Mouse (Mus musculus): ENCODE data around the gene Fabp3. TPM values are rescaled to one million over a fixed set of nuclear protein-coding genes. Genes with fewer than 3 reads are reported as not detected.

The Fabp3 gene
- polyA plus RNA-seq, 1 experiment from 2014 or later, result 5.1 TPM

DNA sequence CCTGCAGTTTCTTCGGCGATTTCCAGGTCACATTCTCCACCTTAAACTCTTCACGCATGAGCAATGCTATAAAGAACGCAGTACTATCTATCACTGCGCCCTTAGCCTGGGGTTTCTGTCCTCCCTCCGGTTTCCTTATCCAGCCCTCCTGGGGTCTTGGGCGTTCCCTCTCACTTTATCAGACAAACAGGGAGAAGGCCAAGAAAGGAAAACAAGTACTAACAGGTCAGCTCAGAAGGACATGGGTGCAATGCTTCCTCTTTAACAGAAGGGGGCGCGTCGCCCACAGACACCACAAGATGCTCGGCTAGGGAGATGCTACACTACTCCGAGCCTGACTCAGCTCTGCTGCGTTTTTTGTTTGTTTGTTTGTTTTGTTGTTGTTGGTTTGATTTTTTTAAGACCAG is 11.3 kb upstream of the Fabp3 start:
- 24% methylated on average over 13 of the region's 13 CpGs for WGBS
- Histone ChIP-seq H3K9ac (replicated peaks; ENCODE audit: low read depth, low read length) (no peak overlapping the region), H3K4me1 (ENCODE audit: control insufficient read depth, insufficient read depth, low read length) (0 out of 2 replicates have a peak, but pooled peaks cover 2% of the 10 kb centered on the region), H3K9me3 (ENCODE audit: control insufficient read depth, low read depth, low read length) (no peaks in the 10 kb centered on the region), H3K4me3 (ENCODE audit: low read depth, low read length) (no peak overlapping the region), H3K4me2 (replicated peaks; ENCODE audit: low read depth, low read length) (no peak overlapping the region), H3K27ac (ENCODE audit: low read length) (no peak overlapping the region), H3K36me3 (ENCODE audit: control insufficient read depth, insufficient read depth, low read length) (no peaks in the 10 kb centered on the region), H3K27me3 (ENCODE audit: control insufficient read depth, insufficient read depth, low read length) (no peaks in the 10 kb centered on the region)
- peak; percentile 53; the same call in 1 of the 2 replicates for ATAC-seq (ENCODE audit: insufficient number of reproducible peaks, insufficient read depth, low FRiP score, low read depth)

DNA sequence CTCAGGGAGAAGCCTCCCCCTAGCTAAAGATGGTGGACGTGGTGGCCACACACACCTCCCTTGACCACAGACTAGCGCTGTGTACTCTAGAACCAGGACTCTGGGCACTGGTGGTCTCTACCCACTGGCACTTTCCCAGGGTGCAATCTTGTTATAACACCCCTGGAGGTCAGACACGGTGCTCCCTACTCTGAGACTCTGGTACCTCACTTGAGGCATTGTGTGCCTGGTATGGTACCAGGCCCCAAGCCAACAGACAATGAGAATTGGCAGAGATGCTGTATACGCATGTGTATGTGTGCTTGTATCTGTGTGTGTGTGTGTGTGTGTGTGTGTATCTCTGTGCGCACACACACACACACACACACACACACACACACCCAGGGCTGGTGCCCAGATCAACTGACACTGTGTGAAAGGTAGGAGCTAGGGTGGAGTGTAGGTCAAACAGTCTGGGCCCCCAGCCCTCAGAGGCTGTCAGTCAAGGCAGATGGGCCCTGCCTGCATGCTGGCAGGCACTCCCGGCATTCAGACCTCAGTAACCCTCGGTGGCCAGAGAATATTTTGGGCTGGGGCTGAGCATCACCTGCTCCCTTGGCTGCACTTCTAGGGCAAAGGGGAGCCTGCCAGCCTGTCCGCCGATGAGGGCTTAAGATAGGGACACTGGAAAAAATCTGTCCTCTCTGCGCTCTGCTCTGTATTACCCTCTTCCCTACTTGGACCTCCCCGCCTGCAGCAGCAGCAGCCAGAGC is 9.3 kb upstream of the Fabp3 start:
- no peaks in the 10 kb centered on the region for H3K9me3 ChIP-seq (ENCODE audit: control insufficient read depth, low read depth, low read length)
- H3K4me1 ChIP-seq (ENCODE audit: control insufficient read depth, insufficient read depth, low read length), result 0 out of 2 replicates have a peak, but pooled peaks cover 2% of the 10 kb centered on the region
- H3K27ac ChIP-seq (ENCODE audit: low read length), result no peak overlapping the region
- H3K4me3 ChIP-seq (ENCODE audit: low read depth, low read length), result no peak overlapping the region
- no peak for ATAC-seq (ENCODE audit: insufficient number of reproducible peaks, insufficient read depth, low FRiP score, low read depth)
- no peak overlapping the region for H3K9ac ChIP-seq (replicated peaks; ENCODE audit: low read depth, low read length)
- H3K4me2 ChIP-seq (replicated peaks; ENCODE audit: low read depth, low read length), result no peak overlapping the region
- 70% methylated on average over 11 of the region's 11 CpGs for WGBS
- no peaks in the 10 kb centered on the region for H3K27me3 ChIP-seq (ENCODE audit: control insufficient read depth, insufficient read depth, low read length)
- no peaks in the 10 kb centered on the region for H3K36me3 ChIP-seq (ENCODE audit: control insufficient read depth, insufficient read depth, low read length)

DNA sequence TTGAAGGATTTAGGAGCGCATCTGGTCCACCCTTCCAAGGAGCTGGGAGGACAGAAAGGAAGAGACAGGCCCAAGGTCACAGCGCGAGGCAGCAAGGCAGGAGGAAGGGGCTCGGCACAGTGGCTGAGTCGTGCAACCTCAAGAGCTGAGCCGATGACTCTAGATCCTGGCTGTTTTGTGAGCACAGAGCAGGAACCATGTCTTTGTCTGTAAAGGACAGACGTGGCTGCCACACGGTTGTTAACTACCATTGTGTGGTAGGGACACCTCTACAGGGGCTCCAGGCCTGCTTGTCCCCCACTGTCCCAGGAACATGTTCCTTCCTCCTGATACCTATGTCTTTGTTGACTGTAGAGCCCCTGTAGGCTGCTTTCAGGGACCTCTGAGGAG is 8.8 kb upstream of the Fabp3 start:
- ATAC-seq (ENCODE audit: insufficient number of reproducible peaks, insufficient read depth, low FRiP score, low read depth), result no peak
- 72% methylated on average over 8 of the region's 8 CpGs for WGBS
- H3K36me3 ChIP-seq (ENCODE audit: control insufficient read depth, insufficient read depth, low read length), result no peaks in the 10 kb centered on the region

GRCm38 (mm10) chr4:130302285-130302870 is 6.0 kb upstream of the Fabp3 start:
- H3K9ac ChIP-seq (replicated peaks; ENCODE audit: low read depth, low read length), result no peak overlapping the region
- H3K27me3 ChIP-seq (ENCODE audit: control insufficient read depth, insufficient read depth, low read length), result no peaks in the 10 kb centered on the region
- ATAC-seq (ENCODE audit: insufficient number of reproducible peaks, insufficient read depth, low FRiP score, low read depth), result no peak
- H3K4me2 ChIP-seq (replicated peaks; ENCODE audit: low read depth, low read length), result no peak overlapping the region
- H3K27ac ChIP-seq (ENCODE audit: low read length), result no peak overlapping the region
- 62% methylated on average over 12 of the region's 12 CpGs for WGBS
- H3K4me1 ChIP-seq (ENCODE audit: control insufficient read depth, insufficient read depth, low read length), result no peaks in the 10 kb centered on the region
- no peaks in the 10 kb centered on the region for H3K36me3 ChIP-seq (ENCODE audit: control insufficient read depth, insufficient read depth, low read length)
- H3K4me3 ChIP-seq (ENCODE audit: low read depth, low read length), result no peak overlapping the region
- no peaks in the 10 kb centered on the region for H3K9me3 ChIP-seq (ENCODE audit: control insufficient read depth, low read depth, low read length)

More for the DNA sequence above, 8.8 kb upstream of the Fabp3 start:
- H3K4me1 ChIP-seq (ENCODE audit: control insufficient read depth, insufficient read depth, low read length), result 0 out of 2 replicates have a peak, but pooled peaks cover 2% of the 10 kb centered on the region
- no peak overlapping the region for H3K4me2 ChIP-seq (replicated peaks; ENCODE audit: low read depth, low read length)
- H3K27me3 ChIP-seq (ENCODE audit: control insufficient read depth, insufficient read depth, low read length), result no peaks in the 10 kb centered on the region
- H3K27ac ChIP-seq (ENCODE audit: low read length), result no peak overlapping the region
- H3K9ac ChIP-seq (replicated peaks; ENCODE audit: low read depth, low read length), result no peak overlapping the region
- H3K4me3 ChIP-seq (ENCODE audit: low read depth, low read length), result no peak overlapping the region
- H3K9me3 ChIP-seq (ENCODE audit: control insufficient read depth, low read depth, low read length), result no peaks in the 10 kb centered on the region

DNA sequence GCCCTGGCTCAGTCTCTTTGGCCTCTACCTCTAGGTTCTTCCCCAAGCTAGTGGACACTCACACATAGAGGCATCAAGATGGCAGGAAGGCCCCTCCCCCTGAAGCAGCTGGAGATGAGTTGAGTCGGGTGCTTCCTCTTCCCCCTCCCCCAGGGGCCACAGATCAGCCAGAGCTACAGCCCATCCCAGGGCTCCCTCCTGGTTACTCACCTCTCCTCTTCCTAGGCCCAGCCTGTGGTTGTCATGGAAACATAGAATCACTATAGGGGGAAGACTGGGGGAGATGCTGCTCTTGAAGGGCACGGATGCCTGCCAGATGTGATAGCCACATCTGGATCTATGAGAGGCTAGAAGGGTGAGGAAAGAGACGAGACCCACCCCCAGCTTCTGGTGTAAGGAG is 3.6 kb upstream of the Fabp3 start:
- whole genome bisulfite sequencing, result 27% methylated on average over 3 of the region's 3 CpGs
- no peak for ATAC-seq (ENCODE audit: insufficient number of reproducible peaks, insufficient read depth, low FRiP score, low read depth)
- no peaks in the 10 kb centered on the region for H3K36me3 ChIP-seq (ENCODE audit: control insufficient read depth, insufficient read depth, low read length)
- no peak overlapping the region for H3K27ac ChIP-seq (ENCODE audit: low read length)
- no peak overlapping the region for H3K4me3 ChIP-seq (ENCODE audit: low read depth, low read length)
- H3K9me3 ChIP-seq (ENCODE audit: control insufficient read depth, low read depth, low read length), result no peaks in the 10 kb centered on the region
- H3K4me2 ChIP-seq (replicated peaks; ENCODE audit: low read depth, low read length), result no peak overlapping the region
- H3K9ac ChIP-seq (replicated peaks; ENCODE audit: low read depth, low read length), result no peak overlapping the region
- H3K27me3 ChIP-seq (ENCODE audit: control insufficient read depth, insufficient read depth, low read length), result peaks cover 4% of the 10 kb centered on the region; the same call in 1 of the 2 replicates
- no peaks in the 10 kb centered on the region for H3K4me1 ChIP-seq (ENCODE audit: control insufficient read depth, insufficient read depth, low read length)

- no peak for ATAC-seq (ENCODE audit: insufficient number of reproducible peaks, insufficient read depth, low FRiP score, low read depth)
- WGBS, result 75% methylated on average over 10 of the region's 10 CpGs
- Histone ChIP-seq H3K9me3 (ENCODE audit: control insufficient read depth, low read depth, low read length) (no peaks in the 10 kb centered on the region), H3K4me2 (replicated peaks; ENCODE audit: low read depth, low read length) (peak overlapping the region; percentile 93; the same call in 1 of the 2 replicates), H3K4me3 (ENCODE audit: low read depth, low read length) (peak overlapping the region; percentile 41; the same call in 1 of the 2 replicates), H3K27ac (ENCODE audit: low read length) (no peak overlapping the region), H3K9ac (replicated peaks; ENCODE audit: low read depth, low read length) (no peak overlapping the region), H3K27me3 (ENCODE audit: control insufficient read depth, insufficient read depth, low read length) (peaks cover 4% of the 10 kb centered on the region; the same call in 1 of the 2 replicates), H3K36me3 (ENCODE audit: control insufficient read depth, insufficient read depth, low read length) (no peaks in the 10 kb centered on the region), H3K4me1 (ENCODE audit: control insufficient read depth, insufficient read depth, low read length) (no peaks in the 10 kb centered on the region)
These were observed 1.4 kb upstream of the Fabp3 start for GRCm38 (mm10) chr4:130306796-130307630.

DNA sequence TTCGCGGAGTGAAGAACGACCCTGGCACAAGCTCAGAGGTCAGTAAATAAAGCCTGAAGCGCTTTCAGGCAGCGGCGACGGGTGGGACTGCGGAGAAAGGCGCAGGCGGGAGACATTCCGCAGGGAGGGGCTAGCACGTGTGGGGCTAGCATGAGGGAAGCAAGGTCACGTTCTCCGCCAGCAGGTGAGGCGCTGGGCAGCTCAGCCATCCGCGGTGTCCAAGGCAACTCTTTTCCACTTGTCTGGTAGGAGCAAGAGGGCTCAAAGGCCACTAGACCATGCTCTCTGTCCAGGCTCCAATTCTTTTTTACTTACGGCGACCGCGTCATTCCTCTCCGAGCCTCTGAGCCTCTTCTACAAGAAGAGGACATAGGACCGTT is 554 bp upstream of the Fabp3 start:
- no peak overlapping the region for H3K27ac ChIP-seq (ENCODE audit: low read length)

GRCm38 (mm10) chr4:130309254-130309653 is 859 bp downstream of the Fabp3 start:
- Histone ChIP-seq H3K9me3 (ENCODE audit: control insufficient read depth, low read depth, low read length) (no peaks in the 10 kb centered on the region), H3K27me3 (ENCODE audit: control insufficient read depth, insufficient read depth, low read length) (peaks cover 4% of the 10 kb centered on the region; the same call in 1 of the 2 replicates), H3K4me1 (ENCODE audit: control insufficient read depth, insufficient read depth, low read length) (no peaks in the 10 kb centered on the region), H3K9ac (replicated peaks; ENCODE audit: low read depth, low read length) (no peak overlapping the region; the same call in 1 of the 2 replicates), H3K27ac (ENCODE audit: low read length) (no peak overlapping the region), H3K36me3 (ENCODE audit: control insufficient read depth, insufficient read depth, low read length) (no peaks in the 10 kb centered on the region; the same call in 1 of the 2 replicates), H3K4me3 (ENCODE audit: low read depth, low read length) (peak overlapping the region; percentile 41; the same call in 1 of the 2 replicates), H3K4me2 (replicated peaks; ENCODE audit: low read depth, low read length) (peak overlapping the region; percentile 93)
- no peak for ATAC-seq (ENCODE audit: insufficient number of reproducible peaks, insufficient read depth, low FRiP score, low read depth)
- 54% methylated on average over 8 of the region's 8 CpGs for WGBS

More for the DNA sequence above, 554 bp upstream of the Fabp3 start:
- Histone ChIP-seq H3K9me3 (ENCODE audit: control insufficient read depth, low read depth, low read length) (no peaks in the 10 kb centered on the region), H3K4me3 (ENCODE audit: low read depth, low read length) (peak overlapping the region; percentile 41), H3K4me1 (ENCODE audit: control insufficient read depth, insufficient read depth, low read length) (no peaks in the 10 kb centered on the region), H3K9ac (replicated peaks; ENCODE audit: low read depth, low read length) (no peak overlapping the region), H3K36me3 (ENCODE audit: control insufficient read depth, insufficient read depth, low read length) (no peaks in the 10 kb centered on the region), H3K27me3 (ENCODE audit: control insufficient read depth, insufficient read depth, low read length) (peaks cover 4% of the 10 kb centered on the region; the same call in 1 of the 2 replicates), H3K4me2 (replicated peaks; ENCODE audit: low read depth, low read length) (peak overlapping the region; percentile 93)
- WGBS, result under 1% methylated on average over 23 of the region's 23 CpGs
- ATAC-seq (ENCODE audit: insufficient number of reproducible peaks, insufficient read depth, low FRiP score, low read depth), result no peak
